Mouse (Mus musculus) T-helper 17 cell (primary cell): Measurements from ENCODE around the gene Prmt7.
"Not testable (repeated sequence)": the region's sequence is repeated elsewhere in the genome, so short reads cannot be mapped to it uniquely, and the experiment has no call there.

Experiments used
- in situ Hi-C, 2 experiments: fragments of 300-600 bp; cut with MboI, MseI; formaldehyde crosslinking; loops; 1 replicate in 1 of 2; 2 replicates in 1 of 2; pipeline ENCODE4 v1.15.1; 2025; ENCODE audit warnings: high pct_unique_total_duplicates in 2 of 2

Gene Prmt7

DNA sequence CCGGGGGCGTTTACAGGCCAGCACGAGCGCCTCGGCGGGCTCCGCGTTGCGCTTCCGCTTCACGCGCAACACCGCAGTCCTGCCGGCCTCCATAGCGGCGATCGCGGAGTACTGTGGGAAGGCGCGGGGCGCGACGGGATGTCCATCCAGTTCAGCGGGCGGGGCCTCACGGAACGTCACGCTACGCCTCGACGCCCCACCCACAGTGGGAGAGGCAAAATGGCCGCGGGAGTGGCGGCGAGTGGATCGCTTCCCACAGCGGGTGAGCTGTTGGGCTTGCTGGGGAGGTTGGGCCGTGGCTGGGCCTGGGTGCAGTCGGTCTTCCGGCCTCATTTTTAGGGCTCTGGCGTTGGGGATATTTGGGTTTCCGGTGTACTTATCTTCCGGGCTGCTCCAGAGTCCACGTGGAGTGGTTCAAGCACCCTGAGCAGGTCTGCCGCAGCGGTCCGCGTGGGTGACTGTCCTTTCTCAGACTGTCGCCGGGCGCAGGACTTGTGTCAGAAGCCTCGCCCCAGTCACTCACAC lies at the start of gene Prmt7, which contains the start of gene Slc7a6os:
TSS of gene Prmt7 (plus strand) at position 116 of the 525 bp plus-strand sequence.
TSS of gene Slc7a6os (minus strand) at position 115 of the 525 bp plus-strand sequence.
- in situ Hi-C loops, result no loop called here

DNA sequence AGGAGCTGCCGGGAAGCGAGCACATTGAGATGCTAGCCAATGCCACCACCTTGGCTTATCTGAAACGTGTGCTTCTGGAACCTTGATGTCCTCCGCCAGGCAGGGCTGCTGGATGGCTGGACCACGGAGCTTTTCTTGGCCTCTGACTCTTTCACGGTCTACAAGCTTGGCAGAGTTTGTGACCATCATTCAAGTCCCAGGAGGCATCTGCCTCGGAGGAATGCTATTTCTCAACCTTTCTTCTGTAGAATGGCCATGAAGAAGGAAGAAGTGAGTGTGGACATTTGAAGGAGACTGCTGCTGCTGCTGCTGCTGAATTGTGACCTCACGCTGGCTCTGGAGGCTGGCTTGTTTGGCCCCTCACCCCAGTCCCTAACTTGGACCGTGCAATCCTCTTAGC lies 47.5 kb upstream of the Prmt7 start:
- in situ Hi-C loops, result no loop called here

DNA sequence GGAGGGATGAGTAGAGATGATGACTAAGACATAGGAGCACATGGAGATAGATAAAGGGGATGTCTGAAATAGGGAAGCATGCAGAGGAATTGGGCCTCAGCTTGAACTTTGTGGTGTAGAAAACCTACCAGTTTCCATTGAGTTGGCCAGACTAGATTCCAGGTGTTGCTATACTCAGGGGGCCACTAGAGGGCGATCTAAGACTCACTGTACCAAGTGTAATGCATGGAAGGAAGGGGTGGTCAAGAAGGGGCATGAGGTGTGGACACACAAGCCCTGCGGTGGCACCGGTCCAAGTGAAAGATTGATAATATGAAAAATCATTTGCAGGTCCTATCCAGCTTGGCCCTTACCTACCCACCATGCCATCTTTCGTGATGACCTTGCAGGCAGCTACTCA lies 45.3 kb upstream of the Prmt7 start:
- in situ Hi-C loops, result no loop called here

DNA sequence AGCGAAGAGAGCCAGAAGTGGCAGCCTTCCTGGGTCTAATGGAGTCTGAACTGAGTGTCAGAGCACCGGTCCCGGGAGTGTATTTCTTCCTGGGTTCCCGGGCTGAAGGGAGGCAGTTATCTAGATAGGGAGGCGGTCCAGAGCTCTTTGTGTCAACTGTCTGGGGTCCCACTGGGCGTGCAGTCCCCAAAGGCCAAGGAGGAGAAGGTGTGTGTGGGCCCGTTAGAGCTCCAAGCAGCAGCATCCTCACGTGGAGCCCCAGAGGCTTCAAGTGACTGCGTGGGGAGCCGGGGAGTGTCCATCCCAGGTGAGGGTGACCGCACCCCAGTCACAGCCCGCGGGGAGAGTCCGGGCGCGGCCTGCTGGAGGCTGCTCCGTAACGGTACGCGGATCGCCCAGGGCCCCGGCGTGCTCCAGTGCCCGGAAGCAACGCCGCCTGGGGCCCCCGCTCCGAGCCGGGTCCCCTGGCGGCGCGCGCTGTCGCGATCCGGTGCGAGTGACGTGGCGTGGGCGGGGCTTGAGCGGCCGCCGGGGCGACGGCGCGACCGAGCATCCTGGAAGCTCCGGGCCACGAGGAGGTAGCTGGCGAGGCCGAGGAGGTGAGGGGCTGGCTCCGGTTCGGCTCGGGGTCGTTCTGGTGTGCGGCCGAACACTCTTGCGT lies 42.2 kb upstream of the Prmt7 start, which contains the start of gene Slc7a6:
TSS of gene Slc7a6 (plus strand) at position 502 of the 661 bp plus-strand sequence.
- in situ Hi-C loops, result no loop called here

DNA sequence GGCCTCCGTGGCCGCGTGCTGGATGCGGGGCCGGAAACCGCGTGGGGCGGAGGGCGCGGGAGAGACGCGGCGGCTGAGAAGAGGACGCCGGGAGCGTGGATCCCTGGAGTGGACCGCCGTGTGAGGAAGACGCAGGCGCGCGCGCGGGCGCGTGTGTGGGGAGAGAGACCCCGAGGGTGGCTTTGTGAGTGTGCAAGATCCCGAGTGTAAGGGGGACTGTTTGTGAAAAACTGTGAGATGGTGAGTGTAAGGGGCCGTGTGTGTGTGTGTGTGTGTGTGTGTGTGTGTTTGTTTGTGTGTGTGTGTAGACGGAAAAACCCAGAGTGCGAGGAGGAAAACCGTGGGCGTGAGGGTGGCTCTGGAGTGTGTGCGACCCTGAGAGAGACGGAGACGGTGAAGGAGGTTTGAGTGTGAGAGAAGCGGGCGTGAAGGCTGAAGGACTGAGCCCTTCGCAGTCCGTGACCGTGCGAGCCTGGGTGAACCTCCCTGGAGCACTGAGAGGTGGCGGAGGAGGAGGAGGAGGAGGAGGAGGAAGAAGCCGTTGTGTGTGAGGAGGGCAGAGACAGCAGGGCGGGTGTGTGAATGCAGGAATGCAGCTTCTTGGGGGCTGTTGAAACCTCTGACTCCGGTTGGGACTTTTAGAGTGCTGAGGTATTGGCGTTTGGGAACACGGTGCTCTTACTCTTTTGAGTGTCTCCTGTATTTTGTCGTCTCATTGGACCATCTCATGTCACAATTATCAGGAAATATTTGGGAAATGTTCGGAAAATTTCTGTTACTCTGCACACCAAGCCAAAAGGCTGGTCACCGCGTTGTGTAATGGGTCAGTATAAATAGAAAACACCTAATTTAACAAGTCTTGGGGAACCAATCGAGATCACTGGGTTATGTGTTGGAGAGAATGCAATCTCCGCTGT lies 41.5 kb upstream of the Prmt7 start:
- in situ Hi-C loops, result no loop called here

DNA sequence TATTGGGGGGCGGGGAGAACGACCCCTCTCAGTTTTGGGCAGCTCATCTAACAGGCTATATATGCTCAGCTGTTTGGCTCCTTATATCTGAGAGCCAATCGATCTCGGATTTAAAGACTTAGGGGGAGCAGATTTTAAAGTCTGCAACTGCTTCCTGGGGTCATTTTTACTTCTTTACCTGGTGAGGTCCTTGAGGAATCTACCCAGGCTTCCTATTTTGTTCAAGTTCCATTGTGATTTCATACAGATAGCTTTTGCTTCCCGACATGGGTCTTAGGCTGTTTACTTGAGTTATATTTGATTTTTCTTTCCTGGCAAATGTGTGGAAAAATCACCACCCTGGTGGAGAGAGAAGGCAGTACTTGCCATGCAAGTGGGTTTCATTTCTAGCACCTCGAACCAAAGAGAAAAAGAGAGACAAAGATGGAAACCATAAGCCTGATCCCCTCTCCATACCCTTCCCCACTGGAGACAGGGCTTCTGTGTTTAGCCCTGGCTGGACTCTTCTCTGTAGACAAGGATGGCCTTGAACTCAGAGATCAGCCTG lies 40.7 kb upstream of the Prmt7 start:
- in situ Hi-C loops, result no loop called here

DNA sequence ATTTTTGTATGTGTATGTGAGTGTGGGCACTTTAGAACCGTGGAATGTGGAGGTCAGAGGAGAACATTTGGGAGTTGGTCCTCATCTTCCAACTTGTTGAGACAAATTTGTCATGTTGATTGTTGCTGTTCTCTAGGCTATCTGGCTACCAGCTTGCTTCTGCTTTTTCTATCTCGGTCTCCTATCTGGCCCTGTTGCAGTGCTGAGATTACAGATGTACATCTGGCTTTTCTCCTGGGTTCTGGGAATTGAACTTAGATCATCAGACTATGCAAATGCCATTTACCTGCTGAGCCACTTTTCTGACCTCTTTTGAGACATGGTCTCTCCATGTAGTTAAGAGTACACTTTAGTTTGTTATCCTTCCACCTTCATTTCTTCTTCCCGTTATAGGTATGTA lies 37.2 kb upstream of the Prmt7 start:
- in situ Hi-C loops, result no loop called here

DNA sequence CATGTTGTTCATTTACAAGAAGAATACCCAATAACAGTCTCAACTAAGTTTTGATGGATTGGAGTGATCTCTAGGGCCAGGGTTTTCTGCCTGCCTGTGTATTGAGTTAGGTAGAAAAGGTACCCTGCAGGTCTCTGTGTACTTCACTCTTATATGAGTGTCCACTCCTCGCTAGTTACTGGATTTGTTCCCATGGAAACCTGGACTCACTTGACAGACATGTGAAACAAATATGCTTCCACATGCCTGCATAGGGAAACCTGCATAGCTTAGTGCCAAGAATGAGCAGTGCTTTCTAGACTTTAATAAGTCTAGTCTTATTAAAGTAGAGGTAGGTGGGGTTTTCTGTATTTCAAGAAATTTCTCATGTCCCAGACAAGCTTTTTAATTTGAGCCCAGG lies 33.8 kb upstream of the Prmt7 start:
- in situ Hi-C loops, result no loop called here

DNA sequence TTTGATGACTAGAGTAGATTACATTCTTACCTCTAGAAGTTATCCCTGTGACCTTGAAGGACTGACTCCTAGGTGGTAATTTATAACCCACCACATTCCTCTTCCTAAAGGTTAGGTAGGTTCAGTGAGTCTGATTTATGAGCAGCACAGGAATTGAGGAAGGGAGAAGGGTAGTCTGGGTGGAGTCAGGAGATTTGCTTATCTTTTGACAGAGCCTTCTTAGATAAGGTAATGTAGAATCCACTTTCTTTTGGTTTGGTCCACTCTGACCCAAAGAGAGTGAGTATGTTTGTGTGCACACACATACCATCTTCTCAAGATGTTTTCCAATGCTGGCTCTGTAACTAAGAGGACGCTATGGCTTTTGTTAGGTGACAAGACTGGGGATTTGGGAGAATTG lies 33.1 kb upstream of the Prmt7 start:
- in situ Hi-C loops, result no loop called here

DNA sequence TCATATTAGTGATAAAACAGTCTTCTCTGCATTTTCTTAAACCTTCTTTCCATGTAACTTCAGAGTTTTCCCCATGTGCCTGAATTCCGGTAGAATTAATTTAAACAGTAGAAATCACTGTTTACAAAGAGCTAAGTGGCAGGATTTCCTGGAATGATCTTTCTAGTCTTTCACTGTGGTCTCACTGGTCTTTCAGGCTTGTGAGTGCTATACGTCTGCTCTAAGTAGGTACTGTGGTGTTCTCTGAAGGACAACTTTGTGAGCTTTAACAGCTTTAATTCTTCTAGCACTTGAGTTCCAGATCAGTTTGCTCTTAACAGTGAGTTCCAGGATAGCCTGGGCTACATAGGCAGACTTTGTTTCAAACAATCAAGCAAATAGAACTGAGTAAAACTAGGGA lies 32.3 kb upstream of the Prmt7 start:
- in situ Hi-C loops, result no loop called here

DNA sequence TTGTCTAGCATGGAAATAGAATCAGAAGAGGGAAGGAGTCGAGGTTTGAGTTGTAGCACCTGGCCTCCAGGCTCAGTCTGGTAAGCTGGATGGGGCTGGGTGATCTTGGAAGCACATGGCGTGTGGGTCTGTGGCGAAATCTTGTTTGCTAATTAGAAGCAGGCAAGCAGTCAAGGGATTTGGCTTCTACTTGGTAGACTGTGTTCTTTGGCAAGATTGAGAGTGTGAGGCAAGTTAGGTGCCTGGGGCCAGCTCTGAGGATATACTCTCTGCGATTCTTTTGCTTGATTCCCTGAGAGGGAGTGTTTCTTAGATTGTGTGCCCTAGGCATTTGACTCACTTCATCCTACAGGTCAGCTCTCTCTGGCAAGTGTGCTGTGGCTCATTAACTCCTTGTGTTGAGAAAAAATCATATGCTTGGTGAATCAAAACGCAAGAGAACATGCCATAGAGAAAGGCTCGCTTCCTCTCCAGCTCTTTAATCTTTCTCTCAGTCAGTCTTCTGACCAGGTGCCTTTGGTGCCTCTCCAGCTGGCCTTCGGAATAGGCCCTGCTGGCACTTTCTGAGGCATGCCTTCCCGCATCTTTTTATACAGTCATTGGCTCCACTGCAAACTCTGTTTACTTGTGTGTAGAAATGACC lies 25.0 kb upstream of the Prmt7 start:
- in situ Hi-C loops, result no loop called here

DNA sequence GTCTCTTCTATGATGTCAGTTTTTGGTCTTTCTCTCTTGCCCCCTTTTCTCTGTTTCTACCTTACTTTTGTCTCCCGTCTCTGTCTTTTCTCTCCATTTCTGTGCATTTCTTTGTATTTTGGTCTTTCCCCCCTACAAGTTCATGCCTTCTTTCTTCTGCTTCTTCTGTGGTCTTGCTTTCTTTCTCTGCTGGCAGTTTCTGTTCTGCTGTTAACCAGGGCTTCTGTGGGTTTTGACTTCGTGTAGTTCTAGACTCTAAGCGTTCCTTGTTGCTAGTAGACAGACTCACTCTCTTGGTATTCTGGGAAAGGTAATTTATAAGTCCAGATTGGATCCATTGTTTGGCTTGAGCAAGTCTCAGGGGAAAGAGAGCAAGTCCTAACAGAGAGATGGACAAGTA lies 24.3 kb upstream of the Prmt7 start:
- in situ Hi-C loops, result no loop called here

DNA sequence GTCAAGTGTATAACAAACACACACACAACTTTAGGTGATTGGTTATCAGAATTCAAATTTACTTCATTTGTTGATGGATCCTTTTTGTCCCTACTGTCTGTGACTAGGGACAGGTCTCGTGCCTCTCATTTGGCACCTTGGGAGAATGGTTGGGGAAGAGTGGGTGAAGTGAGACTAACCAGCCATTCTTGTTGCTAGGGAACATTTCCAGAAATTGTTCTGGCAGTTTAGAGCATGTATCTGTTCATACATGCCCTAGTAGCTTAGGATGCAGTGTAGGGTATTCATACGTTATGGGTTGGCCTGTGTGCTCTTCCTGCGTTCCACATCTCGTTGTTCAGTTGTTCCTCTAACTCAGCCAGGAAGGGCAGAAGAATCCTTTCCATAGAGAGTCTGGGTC lies 21.6 kb upstream of the Prmt7 start:
- in situ Hi-C loops, result no loop called here

DNA sequence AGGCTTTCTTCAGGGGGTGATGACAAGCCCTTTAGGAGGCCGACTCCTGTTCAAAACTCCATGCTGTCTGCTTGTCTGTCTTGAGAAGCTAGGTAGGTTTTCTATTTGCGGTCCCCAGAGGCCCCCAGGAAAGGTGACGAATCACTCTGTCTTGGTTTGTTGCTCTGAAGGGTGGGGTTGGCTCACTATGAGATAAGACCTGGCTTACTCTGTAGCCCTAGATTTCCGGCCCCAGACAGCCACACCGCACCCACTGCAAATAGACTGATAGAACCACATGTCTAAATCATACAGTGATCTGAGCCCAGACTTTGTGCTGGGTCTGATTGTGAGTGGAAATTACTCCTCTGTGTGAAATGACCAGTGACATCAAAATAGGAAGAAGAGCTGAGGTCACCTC lies 19.1 kb upstream of the Prmt7 start:
- in situ Hi-C loops, result no loop called here

DNA sequence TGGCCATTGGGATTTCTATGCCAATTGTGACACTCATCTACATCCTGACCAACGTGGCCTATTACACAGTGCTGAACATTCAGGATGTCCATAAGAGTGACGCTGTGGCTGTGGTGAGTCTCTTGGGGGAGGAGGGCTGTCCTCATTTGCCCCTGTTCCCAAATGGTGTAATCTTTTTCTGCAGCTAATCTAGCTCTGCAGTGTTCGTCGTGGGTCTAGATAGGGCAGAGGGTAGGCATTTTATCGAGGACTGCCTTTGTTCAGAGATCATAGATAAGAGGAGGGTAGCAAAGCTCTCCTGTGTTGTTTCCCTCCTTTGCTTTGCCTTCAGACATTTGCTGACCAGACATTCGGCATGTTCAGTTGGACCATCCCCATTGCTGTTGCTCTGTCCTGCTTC lies 17.6 kb upstream of the Prmt7 start:
- in situ Hi-C loops, result no loop called here

DNA sequence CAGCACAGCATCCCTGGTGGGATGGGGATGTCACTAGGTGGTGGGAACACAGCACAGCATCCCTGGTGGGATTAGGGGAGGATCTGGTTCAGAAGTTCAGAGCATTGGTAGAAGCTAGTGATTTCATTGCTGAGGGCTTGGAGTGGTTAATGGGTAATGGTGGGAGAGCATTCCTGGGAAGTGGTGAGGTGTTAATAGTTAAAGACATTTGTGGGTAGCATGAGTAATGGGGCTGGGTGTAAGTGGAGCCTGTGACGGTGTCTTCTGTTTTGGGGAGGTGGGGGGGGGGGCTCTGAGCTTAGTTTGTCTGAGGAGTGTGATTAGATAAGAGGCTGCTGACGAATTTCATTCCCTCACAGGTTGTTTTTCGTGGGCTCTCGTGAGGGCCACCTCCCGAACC lies 16.7 kb upstream of the Prmt7 start:
- in situ Hi-C loops, result no loop called here

DNA sequence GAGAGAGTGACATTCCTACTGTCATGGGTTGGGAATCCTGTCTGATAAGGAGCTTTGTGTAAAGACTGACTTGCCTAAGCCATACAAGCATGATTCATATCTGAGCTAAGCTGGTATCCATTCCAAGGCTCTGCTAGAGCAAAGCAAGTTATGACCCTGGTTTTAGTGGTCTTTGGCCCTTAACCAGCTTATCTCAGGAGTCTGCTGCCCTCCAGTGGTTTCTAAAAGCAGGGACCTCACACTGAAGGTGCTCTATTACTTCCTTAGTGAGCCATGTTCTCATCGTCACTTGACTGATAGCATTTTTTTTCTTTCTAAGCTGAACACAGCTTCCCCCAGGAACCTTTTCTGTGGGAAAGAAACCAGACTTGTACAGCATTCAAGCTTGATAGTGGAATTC lies 12.0 kb upstream of the Prmt7 start:
- in situ Hi-C loops, result no loop called here

DNA sequence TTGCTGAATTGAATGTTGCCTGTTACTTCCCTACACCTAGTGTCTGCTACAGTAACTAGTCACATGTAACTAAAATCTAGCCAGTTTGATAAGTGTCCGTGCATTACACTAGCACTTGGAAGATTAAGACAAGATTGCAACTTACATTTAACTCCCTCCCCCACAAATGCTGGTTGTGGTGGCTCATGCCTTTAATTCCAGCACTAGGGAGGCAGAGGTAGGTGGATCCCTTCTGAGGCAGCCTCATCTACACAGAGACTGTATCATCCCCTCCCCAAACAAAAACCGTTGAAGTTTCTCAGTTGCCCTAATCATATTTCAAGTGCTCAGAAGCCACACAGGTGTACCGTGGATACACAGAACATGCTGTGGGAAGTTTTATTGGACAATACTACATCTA lies 11.1 kb upstream of the Prmt7 start:
- in situ Hi-C loops, result not testable (repeated sequence)

DNA sequence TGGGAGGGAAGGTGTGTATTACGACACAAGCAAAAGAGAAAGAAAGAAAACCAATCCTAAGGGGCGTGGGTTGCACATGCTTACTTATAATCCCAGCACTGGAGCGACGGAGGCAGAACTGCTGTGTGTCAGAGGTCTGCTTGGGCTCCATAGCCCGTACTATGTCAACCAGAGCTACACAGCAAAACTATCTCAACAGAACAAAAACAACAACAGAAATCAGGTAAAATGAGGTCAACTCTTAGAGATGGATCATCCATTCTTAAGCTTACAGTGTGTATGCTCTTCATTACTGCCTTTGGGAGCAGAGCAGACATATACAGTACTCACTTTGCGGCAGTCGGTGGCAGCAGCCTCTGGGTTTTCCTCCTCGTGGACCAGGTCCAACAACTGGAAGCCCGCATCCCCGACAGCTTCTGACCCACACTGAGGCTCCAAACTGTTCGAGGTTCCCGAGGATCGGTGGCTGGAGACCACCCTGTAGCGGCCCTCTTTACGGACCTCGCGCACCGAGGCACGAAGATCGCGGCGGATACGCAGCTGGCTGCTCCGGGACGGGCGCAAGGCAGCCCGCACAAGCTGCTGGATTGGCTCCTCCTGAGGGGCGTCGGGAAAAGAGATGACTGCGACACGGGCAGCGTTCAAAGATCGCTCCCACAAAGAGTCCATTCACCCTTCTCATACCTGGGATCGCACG lies 553 bp upstream of the Prmt7 start:
- in situ Hi-C loops, result no loop called here

DNA sequence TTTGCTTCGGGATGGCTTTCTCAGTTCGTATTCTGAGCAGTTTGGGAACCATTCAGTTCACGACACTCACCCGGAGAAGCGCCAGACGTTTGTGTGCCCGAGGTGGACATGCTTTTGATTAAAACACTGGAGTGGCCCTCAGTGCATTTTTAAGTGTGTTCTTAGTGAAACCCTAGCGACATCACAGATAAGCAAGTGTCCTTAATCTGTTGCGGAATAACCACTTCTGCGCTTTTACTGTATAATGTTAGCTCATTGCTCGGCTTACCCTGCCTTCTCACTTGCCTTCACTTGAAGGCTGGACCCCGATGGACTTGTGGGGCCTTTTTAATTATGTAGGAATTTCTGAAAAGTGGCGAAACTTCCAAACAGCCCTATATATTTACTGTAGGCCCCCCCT lies 685 bp downstream of the Prmt7 start:
- in situ Hi-C loops, result no loop called here

DNA sequence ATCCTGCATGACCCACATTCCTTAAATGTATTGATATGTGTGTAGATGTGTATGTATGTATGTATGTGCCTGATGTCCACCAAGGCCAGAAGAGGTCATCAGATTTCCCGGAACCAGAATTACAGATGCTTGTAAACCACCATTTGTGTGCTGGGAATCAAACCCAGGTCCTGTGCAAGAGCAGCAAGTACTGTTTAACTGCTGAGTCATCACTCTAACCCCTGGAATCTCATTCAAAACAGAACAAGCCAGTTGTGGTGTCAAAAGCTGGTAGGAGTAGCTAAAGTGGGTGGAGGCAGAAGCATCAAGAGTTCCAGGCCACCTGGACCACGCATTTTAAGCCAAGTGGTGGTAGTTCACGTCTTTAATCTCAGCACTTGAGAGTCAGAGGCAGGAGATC lies 3.2 kb downstream of the Prmt7 start:
- in situ Hi-C loops, result no loop called here
